Comparison of ENCODE assay signal across 9 mouse cellular contexts in genomic region chr9:54604886-54605285, GRCm38 (mm10). TPM values are rescaled to one million over a fixed set of nuclear protein-coding genes. Genes with fewer than 3 reads are reported as not detected.
DNase-seq lines count a peak whose midpoint lies in the region; ATAC-seq lines count a peak whose summit lies in the region.
"Had no signal": no experiment of that assay in that cellular context is flagged by ENCODE, and none has a peak within 500 bp of the region (broad histone marks: within the 10 kb centered on the region; RNA-seq: fewer than 3 reads in every experiment).

No protein-coding gene starts in this region.

- no peaks in the 10 kb centered on the region for H3K9me3 ChIP-seq in forebrain, embryonic 14.5 days (replicated peaks; ENCODE audit: control insufficient read depth, low read length)
- H3K9me3 ChIP-seq in forebrain, embryonic 12.5 days, result no peaks in the 10 kb centered on the region

- DNase-seq in forebrain, embryonic 14.5 days (ENCODE audit: low spot score), result peak; percentile 63
- DNase-seq in urinary bladder, adult 18-20 months (ENCODE audit: low spot score in 2 of 2), result peak; percentile 29 to 49
- no peak for DNase-seq in urinary bladder, postnatal 10 days (ENCODE audit: low spot score)
- peak; percentile 67 for DNase-seq in embryo, embryonic 10.5 days (ENCODE audit: low spot score)
- DNase-seq in kidney, postnatal 14 days, result peak; percentile 49
- peak; percentile 83 for DNase-seq in lung, postnatal 36 days
- DNase-seq in thymus, postnatal 14 days, result peak; percentile 62

- H3K36me3 ChIP-seq in forebrain, embryonic 14.5 days (ENCODE audit: control insufficient read depth, insufficient read depth, low read length), result peaks cover 49% of the 10 kb centered on the region
- peaks cover 53% of the 10 kb centered on the region for H3K36me3 ChIP-seq in forebrain, embryonic 12.5 days (replicated peaks)

- no peak overlapping the region for H3K4me3 ChIP-seq in forebrain, embryonic 14.5 days (ENCODE audit: low read depth, low read length)
- no peak overlapping the region for H3K4me3 ChIP-seq in forebrain, embryonic 12.5 days (replicated peaks)

- no peak overlapping the region for H3K4me2 ChIP-seq in forebrain, embryonic 14.5 days (ENCODE audit: low read length)
- no peak overlapping the region for H3K4me2 ChIP-seq in forebrain, embryonic 12.5 days

- no peak overlapping the region for H3K9ac ChIP-seq in forebrain, embryonic 14.5 days (ENCODE audit: low read length)
- H3K9ac ChIP-seq in forebrain, embryonic 12.5 days, result no peak overlapping the region

- no peaks in the 10 kb centered on the region for H3K27me3 ChIP-seq in forebrain, embryonic 14.5 days (replicated peaks; ENCODE audit: control insufficient read depth, insufficient read depth, low read length)
- H3K27me3 ChIP-seq in forebrain, embryonic 12.5 days, result no peaks in the 10 kb centered on the region
- H3K27me3 ChIP-seq: Patski had no signal

- H3K4me1 ChIP-seq in forebrain, embryonic 14.5 days (ENCODE audit: control insufficient read depth, insufficient read depth, low read length), result no peaks in the 10 kb centered on the region
- no peaks in the 10 kb centered on the region; the same call in 1 of the 2 replicates for H3K4me1 ChIP-seq in forebrain, embryonic 12.5 days

- ATAC-seq in forebrain, embryonic 14.5 days, result no peak
- no peak for ATAC-seq in forebrain, embryonic 12.5 days (ENCODE audit: low FRiP score)
- ATAC-seq: Patski had no signal

- 55% methylated on average over 4 of the region's 4 CpGs for WGBS in forebrain, embryonic 14.5 days
- WGBS in forebrain, embryonic 12.5 days, result 52% methylated on average over 4 of the region's 4 CpGs

- H3K27ac ChIP-seq in forebrain, embryonic 14.5 days (ENCODE audit: low read depth, low read length), result no peak overlapping the region
- H3K27ac ChIP-seq in forebrain, embryonic 12.5 days, result no peak overlapping the region

RNA-seq across cellular contexts. Expression of gene Idh3a, which starts 18.8 kb away (rescaled TPM):
- polyA plus RNA-seq in forebrain, embryonic 14.5 days (2014; fragmentation: Nextera tagmentation; extraction: Ambion mirVana), result 141 and 175 TPM in 2 replicates
- polyA plus RNA-seq in forebrain, embryonic 12.5 days (2016; fragmentation: Nextera tagmentation; extraction: Ambion mirVana), result 109 and 122 TPM in 2 replicates

RNA-seq across cellular contexts. Expression of gene Cib2, which starts 44.9 kb away (rescaled TPM):
- 42.7 and 43.4 TPM in 2 replicates for polyA plus RNA-seq in forebrain, embryonic 14.5 days (2014; fragmentation: Nextera tagmentation; extraction: Ambion mirVana)
- polyA plus RNA-seq in forebrain, embryonic 12.5 days (2016; fragmentation: Nextera tagmentation; extraction: Ambion mirVana), result 19.1 and 20.2 TPM in 2 replicates

RNA-seq across cellular contexts. Expression of gene Acsbg1, which starts 56.8 kb away (rescaled TPM):
- polyA plus RNA-seq in forebrain, embryonic 14.5 days (2014; fragmentation: Nextera tagmentation; extraction: Ambion mirVana), result 18.6 and 21.9 TPM in 2 replicates
- polyA plus RNA-seq in forebrain, embryonic 12.5 days (2016; fragmentation: Nextera tagmentation; extraction: Ambion mirVana), result 14.9 and 22.6 TPM in 2 replicates
